Mouse (Mus musculus): Measurements from ENCODE around the gene Ppp4r4.

DNA sequence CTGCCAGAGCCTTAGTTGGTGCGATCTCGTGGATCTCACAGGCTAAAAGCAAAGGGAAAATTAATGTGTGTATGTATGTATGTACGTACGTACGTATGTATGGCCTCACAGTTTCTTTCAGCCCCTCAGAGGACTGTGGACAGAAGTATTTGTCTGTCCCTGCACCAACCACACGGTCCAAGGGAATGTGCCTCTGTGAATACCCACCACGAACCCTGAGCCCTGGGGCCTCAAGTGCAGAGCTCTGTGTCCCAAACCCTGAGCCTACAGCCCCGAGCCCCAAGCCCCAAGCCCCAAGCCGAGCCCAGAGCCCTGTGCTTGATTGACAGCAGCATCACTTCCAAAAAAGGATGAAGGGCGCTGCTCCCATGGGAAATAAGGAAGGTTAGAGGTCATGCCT is 125.9 kb downstream of the Ppp4r4 start:
- TF ChIP-seq ZNF384 (IDR thresholded peaks at IDR 0.05; ENCODE audit: low read depth, low read length) (no peak), MAFK (IDR thresholded peaks at IDR 0.05; ENCODE audit: insufficient read depth, low read depth, low read length) (no peak), CHD2 (IDR thresholded peaks at IDR 0.05; ENCODE audit: low read depth, low read length) (no peak), HCFC1 (IDR thresholded peaks at IDR 0.05; ENCODE audit: borderline replicate concordance, insufficient read depth, low read length) (no peak)

Data from ES-E14 (cell line).